Mouse (Mus musculus): Measurements from ENCODE around the gene Arhgef7. TPM values are rescaled to one million over a fixed set of nuclear protein-coding genes. Genes with fewer than 3 reads are reported as not detected.

The Arhgef7 gene
- polyA plus RNA-seq (2015; fragmentation: Nextera tagmentation; extraction: Ambion mirVana), result 7.6 and 9.2 TPM in 2 replicates

GRCm38 (mm10) chr8:11727651-11728481 lies at the start of gene Arhgef7:
Gene Arhgef7 (plus strand): TSS chr8:11727721.
- DNase-seq (peak; percentile 68), ATAC-seq (peak; percentile 85)
- Histone ChIP-seq H3K27ac (ENCODE audit: low read depth) (peak within 1 kb of the TSS; percentile 95), H3K36me3 (replicated peaks; ENCODE audit: insufficient read depth, low read length) (no peaks in the 10 kb centered on the region), H3K9ac (replicated peaks) (peak within 1 kb of the TSS; percentile 76), H3K4me1 (ENCODE audit: insufficient read depth) (peaks cover 9% of the 10 kb centered on the region; the same call in 1 of the 2 replicates), H3K9me3 (ENCODE audit: low read length) (no peaks in the 10 kb centered on the region), H3K4me2 (ENCODE audit: low read depth, low read length) (peak within 1 kb of the TSS; percentile 70), H3K4me3 (ENCODE audit: low read depth, low read length) (peak within 1 kb of the TSS; percentile 57), H3K27me3 (ENCODE audit: insufficient read depth, low read length) (peaks cover 31% of the 10 kb centered on the region)
- WGBS (ENCODE audit: insufficient replicate concordance), result under 1% methylated on average over 85 of the region's 127 CpGs
- no peak for TF ChIP-seq EP300 (IDR thresholded peaks at IDR 0.05; ENCODE audit: low read depth)
- no peak for TF ChIP-seq CTCF (IDR thresholded peaks at IDR 0.05; ENCODE audit: low read depth)

GRCm38 (mm10) chr8:11684558-11684957 lies 43.0 kb upstream of the Arhgef7 start:
- no peak overlapping the region for H3K4me2 ChIP-seq (ENCODE audit: low read depth, low read length)
- TF ChIP-seq CTCF (IDR thresholded peaks at IDR 0.05; ENCODE audit: low read depth) (no peak), EP300 (IDR thresholded peaks at IDR 0.05; ENCODE audit: low read depth) (no peak)
- DNase-seq (no peak), ATAC-seq (no peak)
- H3K9me3 ChIP-seq (ENCODE audit: low read length), result peaks cover 9% of the 10 kb centered on the region; the same call in 1 of the 2 replicates
- no peak overlapping the region for H3K4me3 ChIP-seq (ENCODE audit: low read depth, low read length)
- no peaks in the 10 kb centered on the region for H3K4me1 ChIP-seq (ENCODE audit: insufficient read depth)
- H3K36me3 ChIP-seq (replicated peaks; ENCODE audit: insufficient read depth, low read length), result no peaks in the 10 kb centered on the region
- H3K27ac ChIP-seq (ENCODE audit: low read depth), result no peak overlapping the region
- H3K9ac ChIP-seq (replicated peaks), result no peak overlapping the region
- H3K27me3 ChIP-seq (ENCODE audit: insufficient read depth, low read length), result no peaks in the 10 kb centered on the region
- WGBS (ENCODE audit: insufficient replicate concordance), result 74% methylated on average over 7 of the region's 7 CpGs

- Histone ChIP-seq H3K9ac (replicated peaks) (no peak overlapping the region), H3K27ac (ENCODE audit: low read depth) (no peak overlapping the region), H3K4me1 (ENCODE audit: insufficient read depth) (no peaks in the 10 kb centered on the region), H3K27me3 (ENCODE audit: insufficient read depth, low read length) (no peaks in the 10 kb centered on the region), H3K36me3 (replicated peaks; ENCODE audit: insufficient read depth, low read length) (no peaks in the 10 kb centered on the region), H3K4me2 (ENCODE audit: low read depth, low read length) (no peak overlapping the region), H3K9me3 (ENCODE audit: low read length) (peaks cover 9% of the 10 kb centered on the region; the same call in 1 of the 2 replicates), H3K4me3 (ENCODE audit: low read depth, low read length) (no peak overlapping the region)
- WGBS (ENCODE audit: insufficient replicate concordance), result 83% methylated on average over 5 of the region's 5 CpGs
- no peak for TF ChIP-seq EP300 (IDR thresholded peaks at IDR 0.05; ENCODE audit: low read depth)
- no peak for TF ChIP-seq CTCF (IDR thresholded peaks at IDR 0.05; ENCODE audit: low read depth)
- DNase-seq (no peak), ATAC-seq (no peak)
Observed at GRCm38 (mm10) chr8:11687251-11687650, 40.3 kb upstream of the Arhgef7 start.

GRCm38 (mm10) chr8:11689945-11690344 lies 37.6 kb upstream of the Arhgef7 start:
- WGBS (ENCODE audit: insufficient replicate concordance), result 63% methylated on average over 7 of the region's 7 CpGs
- no peaks in the 10 kb centered on the region for H3K4me1 ChIP-seq (ENCODE audit: insufficient read depth)
- H3K9me3 ChIP-seq (ENCODE audit: low read length), result peaks cover 9% of the 10 kb centered on the region; the same call in 1 of the 2 replicates
- no peak overlapping the region for H3K4me3 ChIP-seq (ENCODE audit: low read depth, low read length)
- DNase-seq (no peak), ATAC-seq (no peak)
- no peak for TF ChIP-seq EP300 (IDR thresholded peaks at IDR 0.05; ENCODE audit: low read depth)
- TF ChIP-seq CTCF (IDR thresholded peaks at IDR 0.05; ENCODE audit: low read depth), result no peak
- H3K4me2 ChIP-seq (ENCODE audit: low read depth, low read length), result no peak overlapping the region
- H3K27me3 ChIP-seq (ENCODE audit: insufficient read depth, low read length), result no peaks in the 10 kb centered on the region
- no peak overlapping the region for H3K9ac ChIP-seq (replicated peaks)
- no peaks in the 10 kb centered on the region for H3K36me3 ChIP-seq (replicated peaks; ENCODE audit: insufficient read depth, low read length)
- H3K27ac ChIP-seq (ENCODE audit: low read depth), result no peak overlapping the region

- no peaks in the 10 kb centered on the region for H3K27me3 ChIP-seq (ENCODE audit: insufficient read depth, low read length)
- H3K9ac ChIP-seq (replicated peaks), result no peak overlapping the region
- no peak for TF ChIP-seq CTCF (IDR thresholded peaks at IDR 0.05; ENCODE audit: low read depth)
- TF ChIP-seq EP300 (IDR thresholded peaks at IDR 0.05; ENCODE audit: low read depth), result no peak
- H3K4me3 ChIP-seq (ENCODE audit: low read depth, low read length), result no peak overlapping the region
- H3K9me3 ChIP-seq (ENCODE audit: low read length), result no peaks in the 10 kb centered on the region
- H3K4me1 ChIP-seq (ENCODE audit: insufficient read depth), result no peaks in the 10 kb centered on the region
- no peak overlapping the region for H3K27ac ChIP-seq (ENCODE audit: low read depth)
- no peaks in the 10 kb centered on the region for H3K36me3 ChIP-seq (replicated peaks; ENCODE audit: insufficient read depth, low read length)
- ATAC-seq, result no peak
- DNase-seq, result no peak
- H3K4me2 ChIP-seq (ENCODE audit: low read depth, low read length), result no peak overlapping the region
- 81% methylated on average over 6 of the region's 6 CpGs for WGBS (ENCODE audit: insufficient replicate concordance)
Observed at GRCm38 (mm10) chr8:11691284-11691683, 36.2 kb upstream of the Arhgef7 start.

GRCm38 (mm10) chr8:11691761-11692160 lies 35.8 kb upstream of the Arhgef7 start:
- Histone ChIP-seq H3K4me1 (ENCODE audit: insufficient read depth) (no peaks in the 10 kb centered on the region), H3K9me3 (ENCODE audit: low read length) (no peaks in the 10 kb centered on the region), H3K4me2 (ENCODE audit: low read depth, low read length) (no peak overlapping the region), H3K36me3 (replicated peaks; ENCODE audit: insufficient read depth, low read length) (no peaks in the 10 kb centered on the region), H3K27ac (ENCODE audit: low read depth) (no peak overlapping the region), H3K27me3 (ENCODE audit: insufficient read depth, low read length) (no peaks in the 10 kb centered on the region), H3K9ac (replicated peaks) (no peak overlapping the region), H3K4me3 (ENCODE audit: low read depth, low read length) (no peak overlapping the region)
- 79% methylated on average over 6 of the region's 6 CpGs for WGBS (ENCODE audit: insufficient replicate concordance)
- DNase-seq (no peak), ATAC-seq (no peak)
- no peak for TF ChIP-seq EP300 (IDR thresholded peaks at IDR 0.05; ENCODE audit: low read depth)
